Mouse (Mus musculus) B cell, adult 67 days (primary cell): ENCODE data around the gene Dcdc2b. TPM values are rescaled to one million over a fixed set of nuclear protein-coding genes. Genes with fewer than 3 reads are reported as not detected.

Experiments
- total RNA-seq, 2 experiments: library from RNA; stranded (reverse); gene quantifications; 4 replicates each; pipeline ENCODE4 v1.2.4; 2023

Dcdc2b gene
- 1 to 10 TPM; 3.5 to 4.3 TPM for total RNA-seq

GRCm38 (mm10) chr4:129614093-129614492, at the start of gene Dcdc2b:
Gene Dcdc2b, minus strand, starts transcription at chr4:129614257.

DNA sequence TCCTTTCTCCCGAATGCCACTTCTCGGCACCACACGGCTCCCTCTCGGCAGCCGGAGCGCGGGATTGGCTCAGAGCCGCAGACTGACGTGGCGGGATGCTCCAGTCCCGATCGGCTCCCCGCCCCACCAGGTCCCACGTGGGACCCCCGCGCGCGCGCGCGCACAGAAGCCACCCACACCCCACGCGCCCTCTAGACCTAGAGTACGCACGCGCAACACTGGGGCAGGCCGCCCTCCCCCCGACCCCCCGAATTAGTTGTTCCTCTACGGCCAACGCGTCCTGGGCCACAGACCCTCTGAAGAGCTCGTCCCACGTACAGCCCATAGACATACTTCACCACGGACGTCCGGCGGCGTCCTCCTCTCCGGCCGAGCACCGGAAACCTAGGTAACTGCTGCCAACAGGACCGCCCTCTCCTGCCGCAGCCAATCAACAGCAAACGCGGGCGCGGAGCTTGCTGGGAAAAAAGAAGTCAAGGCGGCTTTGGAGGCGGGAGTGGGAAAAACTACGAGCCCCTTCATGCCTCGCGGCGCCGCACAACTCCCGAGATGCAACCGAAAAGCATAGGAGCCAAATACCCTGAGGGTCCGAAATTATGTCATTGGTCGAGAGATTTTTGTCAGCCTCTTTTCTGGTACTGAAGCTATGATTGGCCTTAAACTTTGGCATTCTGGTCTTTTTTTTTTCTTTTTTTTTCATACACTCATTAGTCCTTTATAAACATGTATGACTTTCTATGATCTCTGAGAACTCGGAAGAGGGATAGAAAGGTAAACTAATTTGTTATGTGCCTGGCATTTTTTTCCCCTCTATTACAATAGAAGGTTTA, 26.8 kb upstream of the Dcdc2b start, which contains the start of gene Txlna:
Txlna (minus strand) TSS at position 428 of the 830 bp plus-strand sequence.

DNA sequence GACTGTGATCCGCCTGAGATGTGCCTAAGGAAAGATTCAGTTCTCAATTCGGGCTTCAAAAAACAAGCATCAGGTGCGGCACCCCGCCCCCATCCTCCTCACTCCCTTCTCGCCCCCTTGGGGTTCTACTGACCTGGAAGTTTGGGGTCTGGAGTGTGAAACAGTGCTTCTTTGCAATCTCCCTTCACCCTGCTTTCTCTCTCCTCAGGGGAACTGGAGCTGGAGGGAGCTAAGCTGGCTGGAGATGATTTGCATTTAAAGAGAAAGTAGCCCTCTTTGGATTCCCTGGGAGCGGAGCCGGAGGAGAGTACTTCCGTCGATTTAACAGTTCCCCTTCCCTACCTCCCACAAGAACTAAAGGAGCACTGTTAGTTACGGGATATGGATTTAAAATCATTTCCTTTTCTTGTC, 9.6 kb upstream of the Dcdc2b start, which contains the start of gene Ccdc28b:
Ccdc28b (minus strand) TSS at position 267 of the 411 bp plus-strand sequence.

GRCm38 (mm10) chr4:129618786-129619691, 5.0 kb upstream of the Dcdc2b start, which contains the start of gene Iqcc:
Gene Iqcc, minus strand, starts transcription at chr4:129619099.

DNA sequence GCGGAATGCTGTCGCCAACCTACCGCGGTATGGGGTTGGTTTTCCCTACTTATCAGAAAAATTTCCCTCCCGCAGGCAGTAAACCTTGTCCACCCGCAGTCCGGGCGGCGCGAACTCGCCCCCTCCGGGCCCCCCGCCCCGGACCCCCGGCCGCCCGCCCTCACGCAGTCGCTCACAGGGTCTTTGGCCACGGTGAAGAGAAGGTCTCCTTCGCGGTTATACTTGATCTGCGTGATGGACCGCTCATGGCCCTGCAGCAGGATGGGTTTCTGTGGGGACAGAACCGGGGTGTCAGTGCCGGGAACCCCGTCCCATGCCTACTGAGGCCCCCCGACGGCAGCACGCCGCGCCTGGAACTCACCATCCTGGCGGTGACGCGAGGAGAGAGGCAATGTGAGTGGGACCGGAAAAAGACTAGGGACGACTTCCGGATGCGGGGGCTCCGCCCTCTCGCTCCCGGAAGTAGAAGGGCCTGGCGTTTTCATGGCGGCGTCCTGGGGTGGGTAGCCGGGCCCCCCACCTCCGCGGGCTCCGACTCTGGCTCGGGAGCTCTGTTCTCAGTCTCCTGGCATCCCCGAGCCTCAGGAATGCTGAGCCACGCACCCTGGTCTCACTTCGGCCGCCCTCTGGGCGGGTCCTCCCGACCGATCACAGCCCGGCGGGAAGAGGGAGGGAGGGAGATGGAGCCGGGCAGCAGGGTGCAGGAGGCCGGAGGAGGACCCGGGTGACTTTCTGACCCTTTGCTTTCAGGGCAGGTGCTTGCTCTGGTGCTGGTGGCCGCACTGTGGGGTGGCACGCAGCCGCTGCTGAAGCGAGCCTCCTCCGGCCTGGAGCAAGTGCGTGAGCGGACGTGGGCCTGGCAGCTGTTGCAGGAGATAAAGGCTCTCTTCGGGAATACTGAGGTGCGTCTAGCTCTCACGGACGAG, 13.6 kb downstream of the Dcdc2b start, which contains the start of the genes Eif3i and Tmem234:
Eif3i (minus strand) TSS at position 416 of the 926 bp plus-strand sequence.
Tmem234 (plus strand) TSS at position 436 of the 926 bp plus-strand sequence.

GRCm38 (mm10) chr4:129578466-129578865, 35.6 kb downstream of the Dcdc2b start, which contains the start of gene Fam167b:
Gene Fam167b, minus strand, starts transcription at chr4:129578549.

DNA sequence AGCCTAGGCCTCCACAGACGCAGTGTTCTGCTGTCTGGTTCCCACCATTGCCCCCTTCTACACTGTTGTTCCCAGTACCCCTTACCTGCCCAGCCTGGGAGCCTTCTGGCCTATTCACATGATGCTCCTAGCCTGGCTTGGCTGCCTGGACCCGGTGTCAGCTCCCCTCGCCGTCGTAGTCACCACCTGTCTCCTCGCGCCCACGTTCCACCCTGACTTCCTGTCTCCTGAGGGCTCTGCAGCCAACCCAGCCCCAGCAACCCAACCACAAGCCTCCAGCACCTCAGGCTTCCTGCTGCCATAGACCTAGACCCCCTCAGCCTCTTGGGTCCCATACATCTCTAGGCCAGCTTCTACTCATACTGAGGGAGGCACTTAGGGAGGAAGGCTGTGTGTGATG, 40.6 kb downstream of the Dcdc2b start, which contains the start of gene Lck:
Lck (minus strand) TSS at position 212 of the 400 bp plus-strand sequence.

Other genes with a start within 250 kb of the Dcdc2b start
- gene Zbtb8a, start 236.1 kb downstream of the Dcdc2b start, total RNA-seq = 1 to 10 TPM; 2.3 to 3.3 TPM
- gene Zbtb8b, start 173.4 kb downstream of the Dcdc2b start, total RNA-seq = not detected
- 100 to 1,000 TPM; 105 to 112 TPM for gene Bsdc1, start 152.7 kb downstream of the Dcdc2b start, total RNA-seq
- gene Tssk3, start 123.2 kb downstream of the Dcdc2b start, total RNA-seq = not detected
- 1 to 10 TPM in 1 of 2 experiments, not detected in 1; 1.4 TPM for gene Fam229a, start 123.1 kb downstream of the Dcdc2b start, total RNA-seq
- 10 to 100 TPM; 73.3 to 75.0 TPM for gene Marcksl1, start 100.7 kb downstream of the Dcdc2b start, total RNA-seq
- 100 to 1,000 TPM; 190 to 192 TPM for gene Hdac1, start 71.5 kb downstream of the Dcdc2b start, total RNA-seq
- gene Lck, start 40.6 kb downstream of the Dcdc2b start, total RNA-seq = 10 to 100 TPM; 23.5 to 26.4 TPM
- gene Fam167b, start 35.7 kb downstream of the Dcdc2b start, total RNA-seq = not detected
- gene Eif3i, start 13.6 kb downstream of the Dcdc2b start, total RNA-seq = 100 to 1,000 TPM; 143 to 157 TPM
- gene Tmem234, start 13.6 kb downstream of the Dcdc2b start, total RNA-seq = 100 to 1,000 TPM; 125 TPM
- 10 to 100 TPM; 15.7 to 22.1 TPM for gene Iqcc, start 4.8 kb upstream of the Dcdc2b start, total RNA-seq
- gene Ccdc28b, start 9.7 kb upstream of the Dcdc2b start, total RNA-seq = 10 to 100 TPM; 15.8 to 29.5 TPM
- gene Txlna, start 26.8 kb upstream of the Dcdc2b start, total RNA-seq = 10 to 100 TPM; 67.3 to 87.3 TPM
- gene Kpna6, start 58.5 kb upstream of the Dcdc2b start, total RNA-seq = 10 to 100 TPM; 47.4 to 53.2 TPM
- 10 to 100 TPM; 19.4 to 23.5 TPM for gene Tmem39b, start 82.6 kb upstream of the Dcdc2b start, total RNA-seq
- 100 to 1,000 TPM; 132 to 146 TPM for gene Khdrbs1, start 128.0 kb upstream of the Dcdc2b start, total RNA-seq
- gene Ptp4a2, start 197.0 kb upstream of the Dcdc2b start, total RNA-seq = 100 to 1,000 TPM; 408 to 444 TPM